Mouse (Mus musculus) heart, embryonic 16.5 days (tissue): ENCODE data around the gene Srxn1. TPM values are rescaled to one million over a fixed set of nuclear protein-coding genes. Genes with fewer than 3 reads are reported as not detected.

Experiments used
- ATAC-seq: fragments of 200-750 bp; cut with Nextera tagmentation; replicated peaks from 2 replicates; pipeline ENCODE4 v1.8.0; 2017; ENCODE audit warnings: moderate number of reproducible peaks; ENCODE audit not compliant: insufficient read depth, low FRiP score; ENCODE audit errors: extremely low read depth
- H3K27ac ChIP-seq: fragments of 300-500 bp; sonication (generic); 2 replicates; pipeline ENCODE4 v1.5.1; 2014; ENCODE audit warnings: mild to moderate bottlenecking, low read length, control low read depth, moderate library complexity
- H3K27me3 ChIP-seq: fragments of 300-500 bp; sonication (generic); 2 replicates; pipeline ENCODE4 v1.6.1; 2014; ENCODE audit warnings: low read length, mixed read lengths; ENCODE audit not compliant: control insufficient read depth, insufficient read depth
- H3K36me3 ChIP-seq: fragments of 300-500 bp; sonication (generic); 2 replicates; pipeline ENCODE4 v1.6.1; 2014; ENCODE audit not compliant: control insufficient read depth, insufficient read depth
- H3K4me1 ChIP-seq: fragments of 300-500 bp; sonication (generic); 2 replicates; pipeline ENCODE4 v1.6.1; 2014; ENCODE audit warnings: low read length, mixed read lengths; ENCODE audit not compliant: control insufficient read depth, insufficient read depth
- H3K4me2 ChIP-seq: fragments of 300-500 bp; sonication (generic); 2 replicates; pipeline ENCODE4 v1.6.1; 2014; ENCODE audit warnings: low read depth, mild to moderate bottlenecking, control low read depth, low read length
- H3K4me3 ChIP-seq: fragments of 300-500 bp; sonication (generic); 2 replicates; pipeline ENCODE4 v1.5.1; 2014; ENCODE audit warnings: mild to moderate bottlenecking, control low read depth, low read length
- H3K9ac ChIP-seq: fragments of 300-500 bp; sonication (generic); 2 replicates; pipeline ENCODE4 v1.6.1; 2014; ENCODE audit warnings: low read length, control low read depth
- H3K9me3 ChIP-seq: fragments of 300-500 bp; sonication (generic); replicated peaks from 2 replicates; pipeline ENCODE4 v1.6.1; 2016; ENCODE audit warnings: low read length; ENCODE audit not compliant: control insufficient read depth
- WGBS: fragments of 180-500 bp; shearing (Covaris S2); extraction: QIAGEN DNeasy Blood & Tissue Kit; methylation state at CpG from one replicate; pipeline ENCODE4 v1.1.7; 2014; 5-methylcytosine and 5-hydroxymethylcytosine counted together
- polyA plus RNA-seq: library from polyadenylated mRNA; unstranded; fragments of >200 nt; fragmentation: Nextera tagmentation; extraction: Ambion mirVana; gene quantifications from 2 replicates; pipeline ENCODE4 v1.2.1, GENCODE M21; 2015

The Srxn1 gene
- polyA plus RNA-seq, 1 experiment from 2014 or later = 10.3 TPM

DNA sequence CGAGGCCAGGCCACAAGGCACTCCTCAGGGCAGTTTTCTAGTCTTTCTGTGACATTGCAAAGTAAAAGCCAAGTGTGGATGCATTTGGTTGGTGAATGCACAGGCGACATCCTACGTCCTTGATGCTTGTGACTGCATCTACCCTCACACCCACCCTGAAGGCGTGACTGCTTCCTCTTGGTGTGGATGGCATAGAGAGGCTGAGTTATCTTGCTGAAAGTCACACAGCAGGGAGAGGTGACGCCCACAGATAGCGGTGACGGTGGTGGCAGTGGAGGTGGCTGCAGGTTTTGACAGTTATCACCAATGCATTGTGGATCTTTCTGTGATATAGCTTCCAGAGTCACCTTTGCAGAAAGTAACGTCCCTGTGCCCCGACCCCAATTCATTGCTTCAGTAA, 17.6 kb downstream of the Srxn1 start:
- Histone ChIP-seq H3K4me1 (no peaks in the 10 kb centered on the region), H3K9ac (no peak overlapping the region), H3K27ac (no peak overlapping the region), H3K9me3 (no peaks in the 10 kb centered on the region), H3K27me3 (peaks cover 3% of the 10 kb centered on the region), H3K4me3 (no peak overlapping the region), H3K4me2 (no peak overlapping the region), H3K36me3 (no peaks in the 10 kb centered on the region)
- no peak for ATAC-seq
- 42% methylated on average over 9 of the region's 9 CpGs for WGBS

GRCm38 (mm10) chr2:152128597-152128996, 23.3 kb downstream of the Srxn1 start:
- H3K9me3 ChIP-seq = peaks cover 1% of the 10 kb centered on the region; the same call in 1 of the 2 replicates
- H3K4me1 ChIP-seq = no peaks in the 10 kb centered on the region
- no peak overlapping the region for H3K27ac ChIP-seq
- no peaks in the 10 kb centered on the region for H3K36me3 ChIP-seq
- ATAC-seq = no peak
- no peaks in the 10 kb centered on the region for H3K27me3 ChIP-seq
- H3K4me2 ChIP-seq = no peak overlapping the region
- no peak overlapping the region for H3K9ac ChIP-seq
- WGBS = 54% methylated on average over 2 of the region's 2 CpGs
- H3K4me3 ChIP-seq = no peak overlapping the region

DNA sequence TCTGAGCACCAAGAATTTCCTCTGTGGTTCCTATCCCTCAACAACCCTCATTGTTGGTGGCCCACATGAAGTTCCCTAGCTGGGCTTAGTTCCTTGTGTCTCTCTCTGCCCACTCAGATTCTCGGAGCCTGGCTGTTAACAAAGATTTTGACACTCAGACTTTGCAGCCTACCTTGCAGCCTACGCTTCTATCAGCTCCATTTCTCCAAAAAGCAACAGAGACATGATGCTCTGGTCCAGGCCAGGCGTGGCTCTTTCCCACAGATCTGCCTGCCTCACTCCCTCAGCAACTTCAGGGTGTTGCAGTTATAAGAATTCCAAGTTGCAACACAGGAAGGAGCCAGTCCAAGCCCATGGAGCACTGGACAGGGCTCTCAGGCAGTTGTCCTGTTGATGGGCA, 24.5 kb downstream of the Srxn1 start:
- Histone ChIP-seq H3K27ac (no peak overlapping the region), H3K27me3 (no peaks in the 10 kb centered on the region), H3K4me1 (no peaks in the 10 kb centered on the region), H3K9ac (no peak overlapping the region), H3K4me2 (no peak overlapping the region), H3K9me3 (peaks cover 2% of the 10 kb centered on the region; the same call in 1 of the 2 replicates), H3K36me3 (no peaks in the 10 kb centered on the region), H3K4me3 (no peak overlapping the region)
- no peak for ATAC-seq
- whole genome bisulfite sequencing = 58% methylated on average over 3 of the region's 3 CpGs

DNA sequence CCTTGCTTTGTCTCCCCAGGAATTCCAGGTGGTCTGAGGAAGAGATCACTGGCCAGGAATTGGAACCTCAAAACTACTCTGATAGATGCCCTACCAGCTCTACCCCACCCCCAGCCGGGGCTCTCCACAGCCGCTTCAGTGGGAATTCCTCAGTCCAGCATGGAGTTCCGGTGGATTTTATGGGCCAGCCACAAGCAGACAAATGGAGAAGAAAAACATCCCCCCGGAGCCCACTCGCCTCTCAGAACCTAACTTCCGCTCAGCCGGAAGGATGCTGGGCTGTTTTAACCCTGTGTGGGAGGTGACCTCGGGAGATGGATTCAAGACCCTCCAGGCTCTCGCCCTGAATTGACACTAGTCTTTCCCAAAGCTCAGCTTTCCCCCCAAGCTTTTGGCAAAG, 26.7 kb downstream of the Srxn1 start:
- Histone ChIP-seq H3K36me3 (no peaks in the 10 kb centered on the region), H3K27ac (no peak overlapping the region), H3K4me1 (no peaks in the 10 kb centered on the region), H3K4me3 (no peak overlapping the region), H3K9ac (no peak overlapping the region), H3K9me3 (peaks cover 2% of the 10 kb centered on the region; the same call in 1 of the 2 replicates), H3K27me3 (no peaks in the 10 kb centered on the region), H3K4me2 (no peak overlapping the region)
- 53% methylated on average over 9 of the region's 9 CpGs for WGBS
- ATAC-seq = no peak

DNA sequence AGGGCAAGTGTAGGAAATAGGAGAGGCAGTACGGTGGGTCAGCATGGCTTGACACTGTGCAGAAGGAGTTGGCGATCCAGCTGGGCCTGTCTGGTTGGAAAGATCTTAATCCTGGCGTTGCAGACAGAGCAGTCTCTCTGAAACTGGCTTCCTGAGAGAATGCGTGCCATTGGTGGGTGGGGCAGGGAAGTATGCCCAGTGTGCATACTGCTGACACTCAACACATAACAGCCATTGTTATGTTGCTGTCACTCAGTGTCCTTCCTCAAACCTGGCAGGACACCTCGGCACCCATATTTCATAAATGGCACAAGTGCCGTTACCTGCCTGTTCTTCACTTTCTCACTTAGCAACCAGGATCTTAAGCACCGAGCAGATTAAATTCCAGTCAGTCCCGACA, 27.4 kb downstream of the Srxn1 start:
- H3K27ac ChIP-seq = no peak overlapping the region
- no peaks in the 10 kb centered on the region for H3K36me3 ChIP-seq
- H3K27me3 ChIP-seq = no peaks in the 10 kb centered on the region
- no peak overlapping the region for H3K9ac ChIP-seq
- H3K9me3 ChIP-seq = peaks cover 2% of the 10 kb centered on the region; the same call in 1 of the 2 replicates
- no peak for ATAC-seq
- WGBS = 48% methylated on average over 8 of the region's 8 CpGs
- no peak overlapping the region for H3K4me2 ChIP-seq
- H3K4me3 ChIP-seq = no peak overlapping the region
- no peaks in the 10 kb centered on the region for H3K4me1 ChIP-seq

DNA sequence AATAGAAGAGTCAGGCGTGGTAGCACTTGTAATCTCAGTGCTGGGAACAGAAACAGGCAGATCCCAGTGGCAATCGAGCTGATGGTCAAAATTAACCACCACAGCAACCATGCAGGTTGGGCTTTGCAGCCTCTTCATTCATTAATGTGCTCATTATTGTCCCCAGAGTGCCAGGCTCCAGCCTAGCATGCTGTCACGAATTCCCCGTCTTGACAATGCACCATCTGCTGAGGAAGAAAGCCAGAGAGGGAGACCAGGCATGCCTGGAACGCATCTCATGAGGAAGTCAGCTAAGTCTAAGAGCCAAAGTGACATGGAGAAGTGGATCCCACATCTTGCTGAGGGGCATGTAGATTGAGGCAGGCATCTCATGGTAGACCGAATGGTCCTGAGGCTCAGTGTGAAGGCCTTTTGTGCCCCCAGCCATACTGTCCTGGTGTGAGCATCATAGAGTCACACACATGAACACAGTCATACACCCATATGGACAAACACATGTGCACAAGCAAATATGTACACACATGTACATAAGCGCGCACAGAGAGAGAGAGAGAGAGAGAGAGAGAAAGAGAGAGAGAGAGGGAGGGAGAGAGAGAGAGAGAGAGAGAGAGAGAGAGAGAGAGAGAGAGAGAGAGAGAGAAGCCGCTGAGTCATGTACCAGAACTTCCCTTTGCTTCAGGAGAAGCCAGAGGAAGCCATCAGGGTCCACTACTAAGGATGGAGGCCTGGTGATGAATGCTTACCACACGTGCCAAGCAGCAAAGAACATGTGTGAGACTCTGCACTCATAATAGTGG, 34.1 kb downstream of the Srxn1 start:
- Histone ChIP-seq H3K4me3 (no peak overlapping the region), H3K36me3 (no peaks in the 10 kb centered on the region), H3K9me3 (no peaks in the 10 kb centered on the region), H3K4me1 (peaks cover 16% of the 10 kb centered on the region), H3K4me2 (no peak overlapping the region), H3K27ac (no peak overlapping the region), H3K9ac (no peak overlapping the region), H3K27me3 (peaks cover 36% of the 10 kb centered on the region)
- WGBS = 67% methylated on average over 9 of the region's 10 CpGs
- ATAC-seq = no peak

DNA sequence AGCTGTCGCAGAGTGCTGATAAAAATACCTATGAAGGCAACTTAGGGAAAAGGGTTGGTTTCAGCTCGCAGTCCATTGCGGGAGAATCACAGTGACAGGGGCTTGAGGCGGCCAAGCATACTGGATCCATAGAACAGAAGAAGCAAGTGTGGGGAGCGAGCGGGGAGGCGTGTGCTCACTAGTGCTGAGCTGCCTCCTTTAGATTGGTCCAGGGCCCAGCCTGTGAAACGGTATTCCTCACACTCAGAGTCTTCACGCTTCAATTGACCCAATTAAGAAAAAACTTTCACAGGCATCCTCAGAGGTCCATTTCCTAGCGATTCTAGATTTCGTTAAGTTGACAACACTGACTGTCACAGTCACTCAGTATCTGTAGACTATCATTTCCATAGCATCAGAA, 35.6 kb downstream of the Srxn1 start:
- H3K27me3 ChIP-seq = peaks cover 50% of the 10 kb centered on the region

DNA sequence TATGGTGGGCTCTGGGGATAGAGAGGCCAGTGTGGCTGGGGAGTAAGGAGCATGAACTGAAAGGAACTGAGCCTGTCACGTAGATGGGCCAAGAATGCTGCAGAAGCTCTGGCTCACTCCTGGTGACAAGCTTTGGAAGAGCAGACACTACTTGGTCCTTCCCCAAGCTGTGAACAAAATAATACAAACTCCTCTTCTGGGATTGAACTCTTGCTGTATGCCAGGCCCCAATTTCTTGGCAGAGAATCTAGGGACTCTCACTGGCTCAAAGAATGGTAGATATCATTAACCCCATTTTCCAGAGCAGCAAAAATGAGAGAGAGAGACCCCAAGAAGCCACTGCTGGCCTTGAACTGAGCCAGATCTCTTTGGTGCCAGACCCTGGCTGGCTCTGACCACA, 36.2 kb downstream of the Srxn1 start:
- WGBS = 41% methylated on average over 1 of the region's 1 CpGs
- ATAC-seq = no peak
- no peak overlapping the region for H3K9ac ChIP-seq
- H3K4me1 ChIP-seq = peaks cover 16% of the 10 kb centered on the region
- H3K9me3 ChIP-seq = no peaks in the 10 kb centered on the region
- no peaks in the 10 kb centered on the region for H3K36me3 ChIP-seq
- H3K27ac ChIP-seq = no peak overlapping the region
- H3K27me3 ChIP-seq = peaks cover 54% of the 10 kb centered on the region
- peak overlapping the region; percentile 78 for H3K4me2 ChIP-seq
- peak overlapping the region; percentile 62 for H3K4me3 ChIP-seq

More for the DNA sequence above, 35.6 kb downstream of the Srxn1 start:
- WGBS = 50% methylated on average over 11 of the region's 11 CpGs
- no peak overlapping the region for H3K4me3 ChIP-seq
- no peak overlapping the region for H3K27ac ChIP-seq
- no peak overlapping the region for H3K9ac ChIP-seq
- H3K4me1 ChIP-seq = peaks cover 16% of the 10 kb centered on the region
- H3K36me3 ChIP-seq = no peaks in the 10 kb centered on the region
- no peak for ATAC-seq
- H3K9me3 ChIP-seq = no peaks in the 10 kb centered on the region
- H3K4me2 ChIP-seq = no peak overlapping the region

- 5% methylated on average over 13 of the region's 13 CpGs for WGBS
- ATAC-seq = no peak; the same call in 1 of the 2 replicates
- Histone ChIP-seq H3K4me2 (peak overlapping the region; percentile 78), H3K9me3 (no peaks in the 10 kb centered on the region), H3K36me3 (no peaks in the 10 kb centered on the region), H3K27ac (0 out of 2 replicates have a peak overlapping the region, but pooled peaks have one; percentile 32), H3K9ac (peak overlapping the region; percentile 30), H3K4me3 (peak overlapping the region; percentile 62), H3K4me1 (peaks cover 16% of the 10 kb centered on the region), H3K27me3 (peaks cover 57% of the 10 kb centered on the region)
Measured at GRCm38 (mm10) chr2:152142046-152142445, 36.7 kb downstream of the Srxn1 start.
